Mouse (Mus musculus): ENCODE data around the gene Fus.
"Not testable (repeated sequence)": the region's sequence is repeated elsewhere in the genome, so short reads cannot be mapped to it uniquely, and the experiment has no call there.

Gene Fus

GRCm38 (mm10) chr7:127967004-127967921 lies at the start of gene Fus:
Fus (plus strand) TSS chr7:127967457.
- DNase-seq (ENCODE audit: low spot score): peak; percentile 90

- no peak for DNase-seq (ENCODE audit: low spot score)
These were observed 49.1 kb upstream of the Fus start for GRCm38 (mm10) chr7:127918203-127918602.

GRCm38 (mm10) chr7:127919290-127919689 lies 48.0 kb upstream of the Fus start:
- DNase-seq (ENCODE audit: low spot score): no peak

GRCm38 (mm10) chr7:127921516-127921915 lies 45.7 kb upstream of the Fus start:
- no peak for DNase-seq (ENCODE audit: low spot score)

- no peak for DNase-seq (ENCODE audit: low spot score)
These were observed 44.6 kb upstream of the Fus start for GRCm38 (mm10) chr7:127922451-127923275.

GRCm38 (mm10) chr7:127923714-127924113 lies 43.5 kb upstream of the Fus start:
- DNase-seq (ENCODE audit: low spot score): no peak

GRCm38 (mm10) chr7:127925252-127925651 lies 42.0 kb upstream of the Fus start:
- no peak for DNase-seq (ENCODE audit: low spot score)

GRCm38 (mm10) chr7:127926066-127926465 lies 41.2 kb upstream of the Fus start:
- DNase-seq (ENCODE audit: low spot score): no peak

- DNase-seq (ENCODE audit: low spot score): no peak
These were observed 40.4 kb upstream of the Fus start for GRCm38 (mm10) chr7:127926846-127927245.

GRCm38 (mm10) chr7:127927726-127928125 lies 39.5 kb upstream of the Fus start:
- no peak for DNase-seq (ENCODE audit: low spot score)

- DNase-seq (ENCODE audit: low spot score): no peak
These were observed 38.7 kb upstream of the Fus start for GRCm38 (mm10) chr7:127928596-127928995.

GRCm38 (mm10) chr7:127929923-127930322 lies 37.3 kb upstream of the Fus start, which contains the start of gene Prss8:
Prss8 (minus strand) TSS chr7:127930104.
- no peak for DNase-seq (ENCODE audit: low spot score)

- no peak for DNase-seq (ENCODE audit: low spot score)
These were observed 36.6 kb upstream of the Fus start for GRCm38 (mm10) chr7:127930636-127931035.

GRCm38 (mm10) chr7:127931351-127932135 lies 35.7 kb upstream of the Fus start:
- no peak for DNase-seq (ENCODE audit: low spot score)

- no peak for DNase-seq (ENCODE audit: low spot score)
These were observed 34.8 kb upstream of the Fus start for GRCm38 (mm10) chr7:127932273-127933031.

- no peak for DNase-seq (ENCODE audit: low spot score)
These were observed 33.2 kb upstream of the Fus start for GRCm38 (mm10) chr7:127934075-127934474.

- peak; percentile 94 for DNase-seq (ENCODE audit: low spot score)
These were observed 32.1 kb upstream of the Fus start for GRCm38 (mm10) chr7:127935028-127935722.

GRCm38 (mm10) chr7:127935748-127936159 lies 31.5 kb upstream of the Fus start:
- no peak for DNase-seq (ENCODE audit: low spot score)

- DNase-seq (ENCODE audit: low spot score): no peak
These were observed 30.9 kb upstream of the Fus start for GRCm38 (mm10) chr7:127936216-127936884.

- not testable (repeated sequence) for DNase-seq (ENCODE audit: low spot score)
These were observed 25.2 kb upstream of the Fus start for GRCm38 (mm10) chr7:127942097-127942496.

Data from left cerebral cortex, adult 11 months (tissue).